Mouse (Mus musculus) intestine, postnatal 0 days (tissue): ENCODE data around the gene Akp3. TPM values are rescaled to one million over a fixed set of nuclear protein-coding genes. Genes with fewer than 3 reads are reported as not detected.

Experiments used
- ATAC-seq: fragments of 200-750 bp; cut with Nextera tagmentation; 2 replicates; pipeline ENCODE4 v1.8.0; 2017; ENCODE audit warnings: mild to moderate bottlenecking, moderate TSS enrichment, moderate library complexity
- H3K27ac ChIP-seq: fragments of 300-500 bp; sonication (generic); 2 replicates; pipeline ENCODE4 v1.5.1; 2014; ENCODE audit warnings: mild to moderate bottlenecking, low read depth, low read length, moderate library complexity
- H3K27me3 ChIP-seq: fragments of 300-500 bp; sonication (generic); replicated peaks from 2 replicates; pipeline ENCODE4 v1.6.1; 2014; ENCODE audit warnings: low read length, mixed read lengths; ENCODE audit not compliant: control insufficient read depth, insufficient read depth
- H3K36me3 ChIP-seq: fragments of 300-500 bp; sonication (generic); 2 replicates; pipeline ENCODE4 v1.6.1; 2014; ENCODE audit warnings: mild to moderate bottlenecking, moderate library complexity; ENCODE audit not compliant: control insufficient read depth, insufficient read depth
- H3K4me1 ChIP-seq: fragments of 300-500 bp; sonication (generic); replicated peaks from 2 replicates; pipeline ENCODE4 v1.6.1; 2014; ENCODE audit warnings: antibody characterized with exemption, low read length, mixed read lengths; ENCODE audit not compliant: control insufficient read depth, insufficient read depth
- H3K4me2 ChIP-seq: fragments of 300-500 bp; sonication (generic); replicated peaks from 2 replicates; pipeline ENCODE4 v1.6.1; 2014; ENCODE audit warnings: low read depth, mild to moderate bottlenecking, moderate library complexity
- H3K4me3 ChIP-seq: fragments of 300-500 bp; sonication (generic); 2 replicates; pipeline ENCODE4 v1.5.1; 2014; ENCODE audit warnings: low read depth, low read length
- H3K9ac ChIP-seq: fragments of 300-500 bp; sonication (generic); 2 replicates; pipeline ENCODE4 v1.6.1; 2014; ENCODE audit warnings: mild to moderate bottlenecking, low read depth, low read length
- H3K9me3 ChIP-seq: fragments of 300-500 bp; sonication (generic); 2 replicates; pipeline ENCODE4 v1.6.1; 2016; ENCODE audit warnings: mixed run types; ENCODE audit not compliant: control insufficient read depth
- CTCF ChIP-seq: sonication (generic); IDR thresholded peaks from 2 replicates; pipeline ENCODE4 v1.5.1; 2016; ENCODE audit warnings: low read depth, mild to moderate bottlenecking, control low read depth, antibody characterized with exemption, moderate library complexity
- WGBS: fragments of 180-500 bp; shearing (Covaris S2); extraction: QIAGEN DNeasy Blood & Tissue Kit; methylation state at CpG from one replicate; pipeline ENCODE4 v1.1.7; 2014; 5-methylcytosine and 5-hydroxymethylcytosine counted together
- polyA plus RNA-seq: library from polyadenylated mRNA; unstranded; fragments of >200 nt; fragmentation: Nextera tagmentation; extraction: Ambion mirVana; gene quantifications from 2 replicates; pipeline ENCODE4 v1.2.1, GENCODE M21; 2015

Akp3 gene
- polyA plus RNA-seq, 1 experiment from 2014 or later: 3.6 TPM

GRCm38 (mm10) chr1:87174006-87174955 lies 49.5 kb downstream of the Akp3 start:
- Histone ChIP-seq H3K4me1 (no peaks in the 10 kb centered on the region), H3K36me3 (no peaks in the 10 kb centered on the region), H3K9me3 (no peaks in the 10 kb centered on the region), H3K4me2 (peak overlapping the region; percentile 55), H3K9ac (no peak overlapping the region), H3K27ac (no peak overlapping the region), H3K27me3 (peaks cover 8% of the 10 kb centered on the region; the same call in 1 of the 2 replicates), H3K4me3 (no peak overlapping the region)
- peak; percentile 79 for TF ChIP-seq CTCF
- 28% methylated on average over 28 of the region's 28 CpGs for WGBS
- peak; percentile 49; the same call in 1 of the 2 replicates for ATAC-seq

- Histone ChIP-seq H3K36me3 (no peaks in the 10 kb centered on the region), H3K9ac (no peak overlapping the region), H3K27me3 (peaks cover 8% of the 10 kb centered on the region; the same call in 1 of the 2 replicates), H3K4me1 (no peaks in the 10 kb centered on the region), H3K9me3 (no peaks in the 10 kb centered on the region), H3K4me2 (0 out of 2 replicates have a peak overlapping the region, but pooled peaks have one; percentile 21), H3K27ac (no peak overlapping the region), H3K4me3 (no peak overlapping the region)
- peak; percentile 42; the same call in 1 of the 2 replicates for ATAC-seq
- peak; percentile 69 for TF ChIP-seq CTCF
- WGBS: 10% methylated on average over 11 of the region's 11 CpGs
Measured at GRCm38 (mm10) chr1:87175852-87176292, 51.1 kb downstream of the Akp3 start.

Other genes starting within 250 kb of the Akp3 start
- gene Alppl2, start 35.0 kb upstream of the Akp3 start, polyA plus RNA-seq: not detected in 2 replicates
- gene Alpi, start 23.4 kb upstream of the Akp3 start, polyA plus RNA-seq: 1,275 and 1,389 TPM in 2 replicates
- gene Ecel1, start 31.5 kb downstream of the Akp3 start, polyA plus RNA-seq: 0.64 and 0.67 TPM in 2 replicates
- not detected in 2 replicates for gene Prss56, start 58.3 kb downstream of the Akp3 start, polyA plus RNA-seq
- not detected in 2 replicates for gene Chrnd, start 65.6 kb downstream of the Akp3 start, polyA plus RNA-seq
- not detected in 2 replicates for gene Chrng, start 79.7 kb downstream of the Akp3 start, polyA plus RNA-seq
- gene Eif4e2, start 88.9 kb downstream of the Akp3 start, polyA plus RNA-seq: 175 and 179 TPM in 2 replicates
- 2.1 and 3.0 TPM in 2 replicates for gene Efhd1, start 139.4 kb downstream of the Akp3 start, polyA plus RNA-seq
- 21.0 and 21.4 TPM in 2 replicates for gene Gigyf2, start 202.0 kb downstream of the Akp3 start, polyA plus RNA-seq